Comparison of ENCODE assay signal across 13 mouse cellular contexts in genomic region chr4:127278451-127279001, GRCm38 (mm10). TPM values are rescaled to one million over a fixed set of nuclear protein-coding genes. Genes with fewer than 3 reads are reported as not detected.
DNase-seq lines count a peak whose midpoint lies in the region; ATAC-seq and TF ChIP-seq lines count a peak whose summit lies in the region.
"Had no signal": no experiment of that assay in that cellular context is flagged by ENCODE, and none has a peak within 500 bp of the region (broad histone marks: within the 10 kb centered on the region; RNA-seq: fewer than 3 reads in every experiment).

No protein-coding gene starts in this region.

- no peaks in the 10 kb centered on the region for H3K36me3 ChIP-seq in heart, postnatal 0 days (replicated peaks; ENCODE audit: control insufficient read depth, insufficient read depth, low read length)
- H3K36me3 ChIP-seq in limb, embryonic 14.5 days (ENCODE audit: control insufficient read depth, insufficient read depth, low read length): no peaks in the 10 kb centered on the region
- no peaks in the 10 kb centered on the region for H3K36me3 ChIP-seq in hindbrain, embryonic 16.5 days (ENCODE audit: control insufficient read depth, insufficient read depth, low read length)
- H3K36me3 ChIP-seq: heart, embryonic 13.5 days; limb, embryonic 12.5 days; neural tube, embryonic 12.5 days had no signal

- H3K9ac ChIP-seq in heart, postnatal 0 days (replicated peaks; ENCODE audit: low read depth, low read length): no peak overlapping the region
- no peak overlapping the region for H3K9ac ChIP-seq in limb, embryonic 14.5 days (ENCODE audit: low read depth, low read length, severe bottlenecking)
- H3K9ac ChIP-seq in hindbrain, embryonic 16.5 days (ENCODE audit: low read depth, low read length): no peak overlapping the region
- H3K9ac ChIP-seq: heart, embryonic 13.5 days; limb, embryonic 12.5 days; neural tube, embryonic 12.5 days had no signal

- no peak overlapping the region for H3K4me3 ChIP-seq in heart, postnatal 0 days (ENCODE audit: low read depth, low read length)
- no peak overlapping the region for H3K4me3 ChIP-seq in limb, embryonic 14.5 days (replicated peaks; ENCODE audit: low read length)
- H3K4me3 ChIP-seq in hindbrain, embryonic 16.5 days (ENCODE audit: low read length): no peak overlapping the region
- H3K4me3 ChIP-seq: heart, embryonic 13.5 days; limb, embryonic 12.5 days; neural tube, embryonic 12.5 days had no signal

- TF ChIP-seq CTCF in heart, postnatal 0 days (IDR thresholded peaks at IDR 0.05; ENCODE audit: low read depth): no peak

- no peaks in the 10 kb centered on the region for H3K27me3 ChIP-seq in heart, postnatal 0 days (ENCODE audit: control insufficient read depth, insufficient read depth, low read length)
- no peaks in the 10 kb centered on the region for H3K27me3 ChIP-seq in limb, embryonic 14.5 days (ENCODE audit: control insufficient read depth, insufficient read depth, low read length)
- no peaks in the 10 kb centered on the region for H3K27me3 ChIP-seq in hindbrain, embryonic 16.5 days (replicated peaks; ENCODE audit: control insufficient read depth, insufficient read depth, low read length)
- H3K27me3 ChIP-seq: limb, embryonic 12.5 days; neural tube, embryonic 12.5 days had no signal

- peak; percentile 37 to 43 for DNase-seq in adrenal gland, adult (ENCODE audit: inconsistent age in 2 of 2, low spot score in 1 of 2)
- no peak for DNase-seq in adrenal gland, postnatal 4 days (ENCODE audit: low spot score in 2 of 2)
- peak; percentile 39 for DNase-seq in embryo, embryonic 11 days
- peak; percentile 46 for DNase-seq in heart, postnatal 0 days (ENCODE audit: low spot score)
- DNase-seq in limb, embryonic 14.5 days (ENCODE audit: low spot score): peak; percentile 3
- DNase-seq in yolk sac, embryonic 10.5 days (ENCODE audit: low spot score): no peak
- DNase-seq in frontal cortex, postnatal 14 days (ENCODE audit: low spot score in 2 of 2): no peak
- DNase-seq: thymus, adult 18-20 months had no signal

- H3K9me3 ChIP-seq in heart, postnatal 0 days (replicated peaks; ENCODE audit: control insufficient read depth, low read length): no peaks in the 10 kb centered on the region
- H3K9me3 ChIP-seq in limb, embryonic 14.5 days (ENCODE audit: control insufficient read depth, low read length): no peaks in the 10 kb centered on the region
- H3K9me3 ChIP-seq in hindbrain, embryonic 16.5 days (ENCODE audit: control insufficient read depth, low read length): no peaks in the 10 kb centered on the region
- H3K9me3 ChIP-seq: heart, embryonic 13.5 days; limb, embryonic 12.5 days; neural tube, embryonic 12.5 days had no signal

- peak; percentile 74 for ATAC-seq in heart, postnatal 0 days (ENCODE audit: insufficient read depth, low read depth)
- ATAC-seq in limb, embryonic 14.5 days (ENCODE audit: low FRiP score, low read depth): peak; percentile 37; the same call in 1 of the 2 replicates
- no peak for ATAC-seq in hindbrain, embryonic 16.5 days

- H3K4me1 ChIP-seq in heart, postnatal 0 days (ENCODE audit: control insufficient read depth, insufficient read depth): 0 out of 2 replicates have a peak, but pooled peaks cover 11% of the 10 kb centered on the region
- H3K4me1 ChIP-seq in limb, embryonic 14.5 days (ENCODE audit: control insufficient read depth, insufficient read depth, low read length): no peaks in the 10 kb centered on the region
- no peaks in the 10 kb centered on the region for H3K4me1 ChIP-seq in hindbrain, embryonic 16.5 days (ENCODE audit: control insufficient read depth, insufficient read depth, low read depth, low read length)
- H3K4me1 ChIP-seq: heart, embryonic 13.5 days; limb, embryonic 12.5 days had no signal

- H3K4me2 ChIP-seq in heart, postnatal 0 days (ENCODE audit: low read depth, low read length): no peak overlapping the region
- no peak overlapping the region for H3K4me2 ChIP-seq in limb, embryonic 14.5 days (replicated peaks; ENCODE audit: low read depth, low read length, severe bottlenecking)
- H3K4me2 ChIP-seq in hindbrain, embryonic 16.5 days (ENCODE audit: low read length): no peak overlapping the region
- H3K4me2 ChIP-seq: heart, embryonic 13.5 days; limb, embryonic 12.5 days; neural tube, embryonic 12.5 days had no signal

- peak overlapping the region; percentile 72 for H3K27ac ChIP-seq in heart, postnatal 0 days (ENCODE audit: low read depth)
- H3K27ac ChIP-seq in limb, embryonic 14.5 days (replicated peaks; ENCODE audit: low read depth, low read length): no peak overlapping the region
- H3K27ac ChIP-seq in hindbrain, embryonic 16.5 days (ENCODE audit: low read depth, low read length): no peak overlapping the region
- H3K27ac ChIP-seq: heart, embryonic 13.5 days; limb, embryonic 12.5 days; neural tube, embryonic 12.5 days had no signal

- no peak for TF ChIP-seq POLR2A in limb, embryonic 14.5 days (IDR thresholded peaks at IDR 0.05; ENCODE audit: borderline replicate concordance, extremely low read depth, insufficient read depth, insufficient read length)

- 41% methylated on average over 9 of the region's 9 CpGs for WGBS in heart, postnatal 0 days
- 66% methylated on average over 9 of the region's 9 CpGs for WGBS in limb, embryonic 14.5 days
- WGBS in hindbrain, embryonic 16.5 days: 61% methylated on average over 9 of the region's 9 CpGs

- TF ChIP-seq EP300 in heart, postnatal 0 days (IDR thresholded peaks at IDR 0.05; ENCODE audit: low read depth): no peak

RNA-seq across cellular contexts. Expression of gene Smim12, which starts 34.9 kb away (rescaled TPM):
- 10 to 100 TPM; 36.9 to 40.2 TPM for total RNA-seq in adrenal gland, postnatal 4 days (2021)
- 58.4 and 58.6 TPM in 2 replicates for total RNA-seq in heart, postnatal 0 days (2014; rRNA removed; ENCODE audit: low replicate concordance)
- polyA plus RNA-seq in heart, postnatal 0 days (2015; fragmentation: Nextera tagmentation; extraction: Ambion mirVana): 69.0 and 74.7 TPM in 2 replicates
- polyA plus RNA-seq in limb, embryonic 14.5 days (2012; rRNA removed): 29.7 and 31.7 TPM in 2 replicates
- 50.7 and 53.3 TPM in 2 replicates for polyA plus RNA-seq in limb, embryonic 14.5 days (2014; fragmentation: Nextera tagmentation; extraction: Ambion mirVana)
- 61.4 and 61.6 TPM in 2 replicates for polyA plus RNA-seq in hindbrain, embryonic 16.5 days (2015; fragmentation: Nextera tagmentation; extraction: Ambion mirVana)

RNA-seq across cellular contexts. Expression of gene Gja4, which starts 35.3 kb away (rescaled TPM):
- total RNA-seq in adrenal gland, postnatal 4 days (2021): 10 to 100 TPM; 12.0 to 13.9 TPM
- 38.4 and 45.0 TPM in 2 replicates for total RNA-seq in heart, postnatal 0 days (2014; rRNA removed; ENCODE audit: low replicate concordance)
- polyA plus RNA-seq in heart, postnatal 0 days (2015; fragmentation: Nextera tagmentation; extraction: Ambion mirVana): 20.7 and 23.4 TPM in 2 replicates
- polyA plus RNA-seq in limb, embryonic 14.5 days (2012; rRNA removed): 21.3 and 27.5 TPM in 2 replicates
- 17.7 and 19.0 TPM in 2 replicates for polyA plus RNA-seq in limb, embryonic 14.5 days (2014; fragmentation: Nextera tagmentation; extraction: Ambion mirVana)
- 20.4 and 26.1 TPM in 2 replicates for polyA plus RNA-seq in hindbrain, embryonic 16.5 days (2015; fragmentation: Nextera tagmentation; extraction: Ambion mirVana)
- total RNA-seq: common myeloid progenitor, adult 5-6 weeks had no signal

RNA-seq across cellular contexts. Expression of gene Gjb3, which starts 52.1 kb away (rescaled TPM):
- under 1 TPM; 0.20 to 0.62 TPM for total RNA-seq in adrenal gland, postnatal 4 days (2021)
- total RNA-seq in heart, postnatal 0 days (2014; rRNA removed; ENCODE audit: low replicate concordance): not detected in 2 replicates
- polyA plus RNA-seq in heart, postnatal 0 days (2015; fragmentation: Nextera tagmentation; extraction: Ambion mirVana): 0.16 and 0.18 TPM in 2 replicates
- 5.1 and 5.3 TPM in 2 replicates for polyA plus RNA-seq in limb, embryonic 14.5 days (2012; rRNA removed)
- polyA plus RNA-seq in limb, embryonic 14.5 days (2014; fragmentation: Nextera tagmentation; extraction: Ambion mirVana): 6.4 and 10.0 TPM in 2 replicates
- 0.15 and 0.19 TPM in 2 replicates for polyA plus RNA-seq in hindbrain, embryonic 16.5 days (2015; fragmentation: Nextera tagmentation; extraction: Ambion mirVana)
- polyA plus RNA-seq: heart, embryonic 13.5 days had no signal

Comparison
In these comparisons a context has a peak if more than half of its experiments do, and no peak if none do; other contexts are left out.
1. DNase-seq: peak in adrenal gland, adult (2 of 2), embryo, embryonic 11 days (single experiment), heart, postnatal 0 days (single experiment) and limb, embryonic 14.5 days (single experiment); none in adrenal gland, postnatal 4 days (0 of 2), yolk sac, embryonic 10.5 days (single experiment) and frontal cortex, postnatal 14 days (0 of 2).